Mouse (Mus musculus) lung, postnatal 0 days (tissue): ENCODE measurements around the gene Ryr3.

ENCODE experiments used
- CTCF ChIP-seq: IDR thresholded peaks from 2 replicates; pipeline ENCODE4 v1.5.1; 2016; ENCODE audit warnings: antibody characterized with exemption, mild to moderate bottlenecking
- EP300 ChIP-seq: IDR thresholded peaks from 2 replicates; pipeline ENCODE4 v1.6.1; 2016; ENCODE audit warnings: antibody characterized with exemption, mild to moderate bottlenecking, control low read depth

DNA sequence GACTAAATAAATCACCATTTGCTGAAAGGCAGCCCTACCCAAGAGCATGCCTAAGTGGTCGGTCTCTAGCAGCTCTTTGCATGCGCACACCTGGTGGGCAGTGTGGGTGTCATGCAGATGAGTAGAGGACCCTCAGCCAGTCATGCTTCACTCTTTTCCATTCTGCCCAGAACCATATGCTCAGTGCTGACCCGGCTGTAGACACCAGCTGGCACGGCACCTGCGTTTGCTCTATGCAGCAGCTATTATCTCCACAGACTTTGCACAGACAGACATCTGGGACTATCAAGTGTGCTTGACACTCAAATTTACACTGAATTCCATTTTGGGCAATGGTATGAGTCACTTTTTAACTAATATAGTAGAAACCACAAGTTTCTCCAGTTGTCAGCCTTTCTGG, 186.2 kb downstream of the Ryr3 start:
- TF ChIP-seq CTCF (no peak), EP300 (no peak)
